Mouse (Mus musculus): ENCODE data around the gene Pigp. TPM values are rescaled to one million over a fixed set of nuclear protein-coding genes. Genes with fewer than 3 reads are reported as not detected.
A peak's percentile ranks its signal among the peaks of the same experiment; 100 is the strongest.

Pigp gene
- total RNA-seq, 1 experiment from 2014 or later, result 110 TPM

GRCm38 (mm10) chr16:94317752-94318151 lies 53.9 kb downstream of the Pigp start:
- DNase-seq, result peak; percentile 38

DNA sequence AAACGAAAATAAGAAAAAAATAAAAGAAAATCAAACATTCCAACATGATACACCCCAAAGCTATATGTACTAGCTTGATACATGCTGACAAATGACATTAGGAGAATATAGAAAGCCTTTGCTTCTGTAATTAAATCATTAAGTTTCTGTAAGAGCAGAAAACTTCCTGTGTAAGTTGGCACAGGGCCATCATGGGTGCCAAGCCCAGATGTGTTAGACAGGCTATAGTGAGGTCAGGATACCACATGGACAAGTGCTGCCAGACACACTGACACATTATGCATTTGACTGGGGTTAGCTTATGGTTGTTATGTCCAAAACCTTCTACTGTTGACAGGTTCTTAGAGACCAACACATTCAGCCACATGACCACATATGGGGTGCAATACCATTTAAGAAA lies 56.4 kb downstream of the Pigp start:
- no peak for DNase-seq

DNA sequence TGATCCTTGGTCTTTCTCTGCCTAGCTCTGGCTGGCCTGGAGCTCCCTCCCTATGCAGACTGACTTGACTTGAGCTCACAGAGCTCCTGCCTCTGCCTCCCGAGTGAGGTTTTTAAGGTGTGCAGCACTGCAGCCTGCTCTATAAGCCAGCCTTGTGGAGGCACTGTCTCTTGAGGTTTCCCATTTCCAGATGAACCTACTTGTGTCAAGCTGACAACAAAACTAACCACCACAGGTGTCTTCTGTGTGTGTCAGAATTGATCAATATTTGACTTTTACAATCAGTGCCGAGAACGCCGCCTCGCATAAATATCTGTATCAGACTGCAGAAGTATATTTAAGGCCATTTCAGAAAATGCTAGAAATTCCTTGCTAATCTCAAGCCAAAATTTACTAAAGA lies 57.0 kb downstream of the Pigp start:
- no peak for DNase-seq

- peak; percentile 100 for DNase-seq
Measured at GRCm38 (mm10) chr16:94313229-94314030, 58.2 kb downstream of the Pigp start, which contains the start of gene Hlcs. Hlcs (minus strand) TSS chr16:94313571.

DNA sequence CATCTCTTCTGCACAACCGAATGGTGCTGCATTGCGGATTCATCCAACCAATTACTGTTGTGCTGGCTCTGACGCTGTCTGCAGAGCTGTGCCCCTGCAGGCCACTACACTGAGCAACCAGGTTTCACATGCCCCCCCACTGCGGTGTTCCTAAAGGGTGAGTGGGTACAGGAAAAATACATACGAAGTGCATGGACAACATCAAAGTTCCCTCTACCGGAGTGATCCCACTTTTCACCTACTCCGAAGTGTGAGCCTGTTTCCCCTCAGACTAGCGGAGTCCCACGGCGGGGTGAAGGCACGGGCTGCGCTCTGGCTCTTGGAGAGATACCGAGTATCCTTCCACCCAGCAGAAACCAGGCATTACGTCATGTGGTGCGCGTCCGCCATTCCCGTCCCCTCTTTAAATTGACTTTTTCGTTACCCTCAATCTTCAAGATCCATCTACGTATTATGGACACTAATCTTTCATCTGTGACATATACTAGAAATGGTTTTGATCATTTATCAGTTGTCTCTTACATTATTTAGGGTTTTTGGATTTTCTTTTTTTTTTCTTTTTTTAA lies 58.9 kb downstream of the Pigp start:
- DNase-seq, result peak; percentile 68

DNA sequence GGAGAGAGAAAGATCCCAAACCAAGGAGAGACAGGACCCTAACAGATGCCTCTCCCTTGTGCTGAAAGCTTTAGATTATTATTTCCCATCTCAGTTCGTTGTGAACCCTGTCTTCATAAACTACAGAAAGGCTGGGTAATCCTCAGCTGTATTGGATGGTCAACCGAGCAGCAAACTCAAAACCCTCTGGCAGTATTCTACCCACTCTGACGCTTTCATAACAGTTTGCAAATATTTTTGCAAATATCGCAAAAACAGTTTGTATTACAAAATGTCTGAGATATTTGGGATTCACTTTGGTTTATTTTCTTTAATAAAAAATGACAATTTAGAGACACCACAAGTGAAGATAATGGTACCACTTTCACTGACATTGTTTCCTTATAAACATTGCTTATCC lies 59.7 kb downstream of the Pigp start:
- no peak for DNase-seq

DNA sequence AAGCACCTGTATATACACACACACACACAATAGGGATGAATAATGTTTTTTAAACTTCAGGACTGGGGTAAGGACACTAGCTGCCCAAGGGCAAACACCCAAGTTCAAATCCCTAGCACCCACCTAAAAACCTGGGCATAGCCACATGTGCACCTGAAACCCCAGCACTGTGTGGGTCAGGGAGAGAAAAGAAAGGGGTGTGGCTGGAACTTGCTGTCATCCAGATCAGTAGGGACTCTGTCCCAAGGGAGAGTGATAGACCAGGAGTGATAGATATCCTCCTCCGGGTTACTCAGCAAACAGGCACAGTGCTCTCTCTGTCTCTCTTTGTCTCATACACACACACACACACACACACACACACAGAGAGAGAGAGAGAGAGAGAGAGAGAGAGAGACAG lies 60.2 kb downstream of the Pigp start:
- no peak for DNase-seq

- DNase-seq, result no peak
Measured at GRCm38 (mm10) chr16:94309025-94309424, 62.6 kb downstream of the Pigp start.

Other genes starting within 250 kb of the Pigp start
- 11.4 and 20.3 TPM in 2 replicates for gene Hlcs, start 58.3 kb downstream of the Pigp start, total RNA-seq (2021)
- 5.5 and 6.3 TPM in 2 replicates for gene Ripply3, start 43.4 kb downstream of the Pigp start, total RNA-seq (2021)
- gene Ttc3, start 1.2 kb downstream of the Pigp start, total RNA-seq (2021), result 124 and 136 TPM in 2 replicates
- gene Vps26c, start 155.0 kb upstream of the Pigp start, total RNA-seq (2021), result 59.1 and 61.5 TPM in 2 replicates
- 59.4 and 76.4 TPM in 2 replicates for gene Dyrk1a, start 198.2 kb upstream of the Pigp start, total RNA-seq (2021)

Data from adrenal gland, postnatal 25 days (tissue).